Mouse (Mus musculus): ENCODE measurements around the gene Ap3d1. TPM values are rescaled to one million over a fixed set of nuclear protein-coding genes. Genes with fewer than 3 reads are reported as not detected.

Ap3d1 gene
- total RNA-seq, 2 experiments from 2014 or later = 27.0 to 33.5 TPM

DNA sequence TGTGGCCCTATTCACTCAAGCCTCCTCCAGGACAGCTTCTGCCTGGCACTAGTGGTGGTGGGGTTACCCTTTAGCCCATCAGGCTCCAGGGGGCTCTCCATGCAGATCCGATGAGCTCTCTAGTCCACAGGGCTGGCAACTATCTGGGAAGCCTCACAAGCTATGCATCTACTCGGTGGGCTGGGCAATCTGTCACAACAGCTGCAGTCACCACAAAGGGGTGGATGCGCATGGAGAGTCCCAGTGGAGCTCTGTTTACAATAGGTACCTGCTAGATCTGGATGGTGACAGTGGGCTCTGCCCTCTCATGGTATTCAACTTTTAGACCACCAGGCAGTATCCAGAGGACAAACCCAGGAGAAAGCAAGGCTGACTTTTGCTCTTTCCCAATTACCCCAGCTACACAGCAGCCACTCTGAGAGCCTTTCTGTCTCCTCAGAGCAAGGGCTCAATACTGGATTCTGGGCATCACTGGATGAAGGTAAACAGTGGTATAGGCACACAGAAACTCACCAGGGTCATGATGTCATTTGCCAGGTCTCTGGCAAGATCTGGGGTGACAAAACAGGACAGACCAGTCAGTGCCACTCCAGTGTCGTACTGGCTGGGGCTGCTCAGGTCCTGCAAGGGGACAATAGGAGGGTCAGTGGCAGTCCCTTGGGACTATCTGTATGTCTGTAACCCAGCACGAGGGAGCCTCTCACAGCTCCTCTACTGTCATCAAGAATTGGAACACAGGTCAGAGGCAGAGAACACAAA is 14.5 kb downstream of the Ap3d1 start:
- Histone ChIP-seq H3K4me3 (no peak overlapping the region), H3K27ac (no peak overlapping the region)
- intact Hi-C loops (cut with DNase I) = no loop called here
- no peak for TF ChIP-seq CTCF (IDR thresholded peaks at IDR 0.05)
- no peak for DNase-seq

DNA sequence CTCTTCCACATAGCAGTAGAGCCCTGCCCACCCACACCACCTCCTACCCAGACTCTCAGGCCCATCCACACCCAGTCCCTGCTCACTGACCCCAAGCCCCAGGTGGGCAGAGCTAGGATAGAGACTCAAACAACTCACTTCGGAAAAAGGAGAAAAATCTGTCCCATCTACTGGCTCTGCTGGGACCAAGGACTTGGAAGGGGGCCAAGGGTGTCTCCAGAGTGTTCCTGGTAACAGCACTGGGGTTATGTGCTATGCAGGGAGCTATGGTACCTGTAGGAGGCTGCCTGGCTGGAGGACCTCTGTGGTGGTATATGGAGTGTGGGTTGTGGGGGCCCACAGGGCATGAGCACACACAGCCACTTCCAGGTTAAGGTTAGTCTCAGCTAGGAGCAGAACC is 24.8 kb downstream of the Ap3d1 start:
- intact Hi-C loops (cut with DNase I) = no loop called here
- no peak overlapping the region for H3K27ac ChIP-seq
- H3K4me3 ChIP-seq = no peak overlapping the region
- no peak for DNase-seq
- TF ChIP-seq CTCF (IDR thresholded peaks at IDR 0.05) = no peak

DNA sequence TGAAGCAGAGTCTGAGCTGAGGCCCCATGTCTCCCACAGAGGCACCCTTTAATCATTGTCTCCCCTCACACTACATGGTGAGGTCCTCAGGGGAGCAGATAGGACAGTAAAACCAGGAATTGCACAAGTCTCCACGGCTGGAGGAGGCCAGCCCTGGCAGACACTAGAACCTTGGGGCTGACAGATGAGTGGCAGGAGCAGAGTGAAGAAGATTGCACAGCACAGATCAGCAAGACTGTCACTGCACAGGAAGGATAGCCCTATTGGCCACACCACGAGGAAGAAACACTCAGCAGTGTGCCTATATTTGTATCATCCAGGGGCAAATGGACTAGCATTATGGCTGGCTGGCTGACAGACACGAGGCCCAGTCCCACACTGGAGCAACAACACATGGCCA is 31.2 kb downstream of the Ap3d1 start:
- DNase-seq = no peak
- Histone ChIP-seq H3K27ac (no peak overlapping the region), H3K4me3 (no peak overlapping the region)
- intact Hi-C loops (cut with DNase I) = no loop called here
- TF ChIP-seq CTCF (IDR thresholded peaks at IDR 0.05) = no peak

DNA sequence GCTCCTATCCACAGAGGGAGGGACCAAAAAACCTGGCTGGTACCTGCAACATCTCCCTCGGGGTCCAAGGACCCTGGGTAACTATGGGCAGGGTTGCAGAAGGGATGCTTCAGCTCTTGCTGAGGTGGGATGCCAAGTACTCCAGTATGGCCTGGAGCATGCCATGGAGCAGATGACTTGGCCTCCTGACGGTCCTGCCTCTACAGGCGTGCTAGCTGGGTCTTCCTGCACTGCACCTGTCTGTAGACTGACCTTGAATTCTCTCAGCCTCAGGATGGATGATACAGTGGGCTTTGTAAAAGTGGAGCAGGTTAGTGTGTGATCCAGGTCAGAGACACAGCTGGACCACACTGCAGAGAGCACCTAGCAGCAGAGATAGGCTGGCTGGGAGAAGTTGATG is 36.6 kb downstream of the Ap3d1 start:
- Histone ChIP-seq H3K27ac (no peak overlapping the region), H3K4me3 (no peak overlapping the region)
- DNase-seq = no peak
- intact Hi-C loops (cut with DNase I) = loop anchor here (10.0 kb wide), 1 partner anchor 301 kb away; the partner anchor contains the start of gene Uqcr11
- TF ChIP-seq CTCF (IDR thresholded peaks at IDR 0.05) = no peak

DNA sequence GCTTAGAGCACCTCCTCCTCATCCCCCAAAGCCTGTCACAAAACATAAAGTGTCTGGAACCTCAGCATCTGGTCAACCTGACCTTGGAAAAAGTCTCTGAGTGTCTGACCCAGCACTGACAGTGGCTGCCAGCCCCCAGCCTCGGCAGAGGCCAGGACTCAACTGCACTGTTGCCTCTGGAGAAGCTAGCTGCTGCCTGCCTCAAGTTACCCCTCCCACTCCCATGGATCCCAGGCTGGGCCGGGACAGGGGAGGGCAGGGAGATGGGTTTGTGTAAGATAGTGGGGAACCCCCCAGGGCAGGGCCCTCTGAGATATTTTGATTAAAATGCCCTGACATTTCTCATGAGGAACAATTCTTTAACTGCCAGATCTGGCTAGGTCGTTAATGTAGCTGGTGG is 37.0 kb downstream of the Ap3d1 start:
- no peak for TF ChIP-seq CTCF (IDR thresholded peaks at IDR 0.05)
- 0 out of 2 replicates have a peak overlapping the region, but pooled peaks have one; percentile 20 for H3K27ac ChIP-seq

DNA sequence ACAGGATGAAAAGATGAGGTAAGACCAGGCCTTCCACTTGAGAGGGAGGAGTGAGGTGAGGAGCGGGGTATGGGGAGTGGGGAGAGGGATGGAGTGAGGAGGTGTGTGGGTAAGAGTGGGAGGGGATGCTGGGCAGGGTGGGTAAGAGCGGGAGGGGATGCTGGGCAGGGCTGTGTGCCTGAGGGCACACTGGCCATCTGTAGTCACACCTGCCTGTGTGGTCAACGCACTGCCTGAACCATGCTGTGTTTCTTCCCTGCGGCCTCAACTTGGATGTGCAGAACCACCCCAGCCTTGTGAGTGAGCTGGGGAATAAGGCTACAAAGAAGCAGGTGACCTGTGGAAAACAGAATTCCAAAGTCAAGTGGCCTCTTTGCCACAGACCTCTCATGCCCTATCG is 37.6 kb downstream of the Ap3d1 start:
- intact Hi-C loops (cut with DNase I) = loop anchor here (10.0 kb wide), 1 partner anchor 300 kb away; the partner anchor contains the start of gene Uqcr11
- TF ChIP-seq CTCF (IDR thresholded peaks at IDR 0.05) = no peak

More for the DNA sequence above, 37.0 kb downstream of the Ap3d1 start:
- H3K4me3 ChIP-seq = no peak overlapping the region
- intact Hi-C loops (cut with DNase I) = loop anchor here (10.0 kb wide), 1 partner anchor 300 kb away; the partner anchor contains the start of gene Uqcr11
- no peak for DNase-seq

DNA sequence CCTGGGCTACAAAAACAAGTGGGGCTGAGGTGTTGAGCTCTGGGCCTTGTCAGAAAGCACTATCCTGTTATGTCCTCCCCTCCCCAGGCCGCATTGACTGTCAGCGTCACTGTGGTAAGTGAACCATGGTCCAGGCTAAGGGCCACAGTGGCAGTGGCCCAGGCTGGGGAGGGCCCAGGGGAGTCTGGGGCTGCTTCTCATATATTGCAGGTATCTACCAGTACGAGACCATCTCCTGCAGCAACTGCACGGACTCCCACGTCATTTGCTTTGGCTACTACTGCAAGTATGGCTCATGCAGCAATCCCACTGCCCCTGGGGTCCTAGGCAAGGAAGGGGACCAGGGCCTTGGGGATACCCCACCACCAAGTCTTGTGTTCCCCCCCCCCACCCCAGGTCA is 38.4 kb downstream of the Ap3d1 start:
- Histone ChIP-seq H3K27ac (peak overlapping the region; percentile 94), H3K4me3 (peak overlapping the region; percentile 85)
- intact Hi-C loops (cut with DNase I) = loop anchor here (10.0 kb wide), 1 partner anchor 299 kb away; the partner anchor contains the start of gene Uqcr11

More for the DNA sequence above, 37.6 kb downstream of the Ap3d1 start:
- DNase-seq = no peak
- Histone ChIP-seq H3K27ac (0 out of 2 replicates have a peak overlapping the region, but pooled peaks have one; percentile 20), H3K4me3 (no peak overlapping the region)

DNA sequence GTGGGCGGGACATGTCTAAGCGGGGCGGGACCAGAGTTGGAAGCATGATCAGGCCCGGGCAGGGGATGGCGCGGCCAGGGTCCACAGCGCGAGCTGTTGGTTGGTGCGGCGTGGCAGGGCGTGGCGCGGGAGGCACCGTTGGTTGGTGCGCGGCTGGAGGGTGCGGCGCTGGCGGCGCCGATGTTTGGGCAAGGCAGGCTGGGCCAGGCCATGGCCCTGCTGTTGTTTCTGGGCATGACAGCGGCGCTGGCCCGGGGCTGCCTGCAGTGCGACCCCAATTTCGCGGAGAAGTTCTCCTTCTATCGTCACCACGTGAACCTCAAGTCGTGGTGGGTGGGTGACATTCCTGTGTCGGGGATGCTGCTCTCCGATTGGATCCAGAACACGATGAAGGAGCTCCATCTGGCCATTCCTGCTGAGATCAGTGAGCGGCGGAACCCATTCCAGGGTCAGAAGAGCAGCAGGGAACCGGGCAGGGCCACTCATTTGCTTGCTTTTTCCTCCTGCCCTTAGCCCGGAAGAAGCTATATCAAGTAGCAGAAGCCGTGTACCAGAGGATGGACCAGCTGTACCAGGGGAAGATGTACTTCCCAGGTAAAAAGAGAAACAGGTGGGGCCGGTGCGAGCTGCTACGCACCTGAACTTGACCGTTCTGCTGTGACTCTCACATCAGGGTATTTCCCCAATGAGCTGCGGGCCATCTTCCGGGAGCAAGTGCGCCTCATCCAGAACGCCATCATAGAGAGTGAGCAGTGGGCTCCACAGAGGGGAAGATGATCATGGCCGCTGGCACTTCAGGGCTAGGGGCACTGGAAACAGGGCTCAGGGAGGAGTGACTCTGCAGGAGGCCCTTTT is 39.3 kb downstream of the Ap3d1 start:
- peak overlapping the region; percentile 94 for H3K27ac ChIP-seq
- DNase-seq = peak; percentile 98
- peak overlapping the region; percentile 85 for H3K4me3 ChIP-seq
- no peak for TF ChIP-seq CTCF (IDR thresholded peaks at IDR 0.05)
- intact Hi-C loops (cut with DNase I) = loop anchor here (10.0 kb wide), 1 partner anchor 298 kb away; the partner anchor contains the start of gene Uqcr11

More for the DNA sequence above, 38.4 kb downstream of the Ap3d1 start:
- no peak for TF ChIP-seq CTCF (IDR thresholded peaks at IDR 0.05)
- no peak for DNase-seq

DNA sequence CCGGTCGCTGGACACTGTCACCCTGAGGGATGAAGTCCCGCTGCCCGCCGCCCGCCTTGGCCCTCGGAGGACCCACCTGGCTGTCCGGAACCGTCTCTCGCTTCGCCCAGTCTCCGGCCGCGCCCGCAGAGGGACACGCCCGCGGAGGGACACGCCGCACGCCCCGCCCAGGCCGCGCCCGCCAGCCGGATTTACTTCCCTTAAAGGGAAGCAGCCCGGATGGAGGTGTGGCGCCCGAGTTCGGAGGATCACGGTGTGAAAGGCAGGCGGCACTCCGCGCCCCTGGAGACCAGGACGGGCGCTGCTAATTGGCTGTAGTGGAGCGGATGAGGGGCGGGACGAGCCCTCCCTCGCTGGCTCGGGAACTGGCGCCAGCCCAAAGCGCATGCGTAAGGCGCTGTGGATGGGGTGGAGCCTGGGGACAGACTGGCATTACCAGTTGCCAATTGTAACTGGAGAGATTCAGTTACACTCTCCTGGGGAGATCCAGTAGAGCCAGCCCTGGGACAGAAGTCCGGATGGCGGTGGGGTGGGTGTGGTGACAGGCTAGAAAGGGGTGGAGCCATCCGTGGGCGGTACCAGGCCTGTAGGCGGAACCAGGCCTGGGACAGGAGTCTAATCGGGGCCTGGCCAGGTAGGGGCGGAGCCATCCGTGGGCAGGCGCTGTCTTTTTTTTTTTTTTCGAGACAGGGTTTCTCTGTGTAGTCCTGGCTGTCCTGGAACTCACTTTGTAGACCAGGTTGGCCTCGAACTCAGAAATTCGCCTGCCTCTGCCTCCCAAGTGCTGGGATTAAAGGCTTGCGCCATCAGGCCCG is 40.1 kb downstream of the Ap3d1 start, which contains the start of the genes Mob3a and Izumo4:
Gene Mob3a, minus strand, starts transcription at position 257 of the 815 bp plus-strand sequence.
Gene Izumo4, plus strand, starts transcription at position 464 of the 815 bp plus-strand sequence.
- TF ChIP-seq CTCF (IDR thresholded peaks at IDR 0.05) = no peak
- peak; percentile 100 for DNase-seq
- Histone ChIP-seq H3K27ac (peak within 1 kb of the TSS; percentile 94), H3K4me3 (peak within 1 kb of the TSS; percentile 85)
- intact Hi-C loops (cut with DNase I) = loop anchor here (2.0 to 10.0 kb wide), 2 partner anchors 21 to 297 kb away; partner anchors contain the start of gene Uqcr11

DNA sequence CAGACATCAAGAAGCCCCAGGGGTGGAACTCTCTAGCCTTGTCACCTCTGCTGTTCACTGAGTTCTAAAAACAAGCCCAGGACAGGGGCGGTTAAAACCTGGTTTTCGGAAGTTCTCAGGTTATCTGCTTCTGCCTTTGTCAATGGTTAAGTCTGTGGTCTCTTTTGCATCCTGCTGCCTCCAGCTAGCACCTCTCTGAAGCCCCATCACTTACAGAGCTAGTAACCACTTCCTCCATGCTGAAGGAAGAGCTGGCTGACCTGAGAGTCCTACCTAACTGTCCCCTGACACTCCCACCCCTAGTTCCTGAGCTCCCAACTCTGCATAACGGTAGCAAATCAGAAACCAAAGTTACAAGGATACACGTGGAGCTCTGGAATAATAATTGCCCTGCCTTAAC is 41.3 kb downstream of the Ap3d1 start:
- intact Hi-C loops (cut with DNase I) = loop anchor here (2.0 to 10.0 kb wide), 2 partner anchors 20 to 296 kb away; partner anchors contain the start of gene Uqcr11
- TF ChIP-seq CTCF (IDR thresholded peaks at IDR 0.05) = no peak
- Histone ChIP-seq H3K4me3 (peak overlapping the region; percentile 85), H3K27ac (peak overlapping the region; percentile 94)
- no peak for DNase-seq

DNA sequence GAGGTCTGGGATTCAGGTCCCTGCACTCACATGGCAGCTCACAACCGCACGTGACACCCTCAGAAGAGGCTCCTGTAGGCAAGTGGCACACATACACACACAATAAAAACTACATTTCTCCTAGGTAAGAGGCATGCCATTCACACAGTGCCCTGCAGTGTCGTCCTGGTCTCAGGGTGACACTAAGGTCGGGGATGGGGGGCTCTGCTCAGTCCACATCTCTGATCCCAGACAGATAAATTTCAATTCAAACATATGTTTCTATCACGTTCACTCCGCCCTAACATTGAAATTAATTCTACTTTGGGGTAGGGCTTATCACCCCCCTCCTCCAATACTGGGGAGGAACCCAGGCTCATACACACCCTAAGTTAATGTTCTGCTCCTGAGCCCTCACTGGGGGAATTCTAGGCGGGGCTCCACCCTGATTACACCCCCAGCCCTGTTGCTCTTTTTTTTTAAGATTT is 42.0 kb downstream of the Ap3d1 start:
- intact Hi-C loops (cut with DNase I) = loop anchor here (2.0 to 10.0 kb wide), 2 partner anchors 19 to 295 kb away; partner anchors contain the start of gene Uqcr11
- no peak for TF ChIP-seq CTCF (IDR thresholded peaks at IDR 0.05)
- DNase-seq = no peak
- 0 out of 2 replicates have a peak overlapping the region, but pooled peaks have one; percentile 94 for H3K27ac ChIP-seq
- H3K4me3 ChIP-seq = peak overlapping the region; percentile 85

Measured in gastrocnemius, adult 2 months (tissue).